ENCODE assay signal across 15 mouse cellular contexts in genomic region chr2:135915928-135916327, GRCm38 (mm10).
DNase-seq lines count a peak whose midpoint lies in the region; ATAC-seq and TF ChIP-seq lines count a peak whose summit lies in the region.
"Had no signal": no experiment of that assay in that cellular context is flagged by ENCODE, and none has a peak within 500 bp of the region (broad histone marks: within the 10 kb centered on the region; RNA-seq: fewer than 3 reads in every experiment).

No protein-coding gene starts in this region.

- 0 out of 2 replicates have a peak, but pooled peaks have one; percentile 20 for ATAC-seq in hindbrain, embryonic 16.5 days
- no peak for ATAC-seq in hindbrain, postnatal 0 days
- ATAC-seq: forebrain, embryonic 15.5 days; intestine, postnatal 0 days had no signal

- 47% methylated on average over 10 of the region's 10 CpGs for WGBS in hindbrain, embryonic 16.5 days
- 54% methylated on average over 10 of the region's 10 CpGs for WGBS in hindbrain, postnatal 0 days

- no peak for TF ChIP-seq CTCF in hindbrain, postnatal 0 days (IDR thresholded peaks at IDR 0.05; ENCODE audit: low read depth)

- H3K9me3 ChIP-seq in hindbrain, embryonic 16.5 days (ENCODE audit: control insufficient read depth, low read length): no peaks in the 10 kb centered on the region
- no peaks in the 10 kb centered on the region for H3K9me3 ChIP-seq in hindbrain, postnatal 0 days (ENCODE audit: low read length)
- H3K9me3 ChIP-seq: forebrain, embryonic 15.5 days; hindbrain, embryonic 10.5 days; limb, embryonic 12.5 days; liver, embryonic 15.5 days had no signal

- no peaks in the 10 kb centered on the region for H3K36me3 ChIP-seq in hindbrain, embryonic 16.5 days (ENCODE audit: control insufficient read depth, insufficient read depth, low read length)
- H3K36me3 ChIP-seq in hindbrain, postnatal 0 days (ENCODE audit: insufficient read depth, low read length): no peaks in the 10 kb centered on the region
- H3K36me3 ChIP-seq: forebrain, embryonic 15.5 days; hindbrain, embryonic 10.5 days; limb, embryonic 12.5 days; liver, embryonic 15.5 days had no signal

- no peak overlapping the region for H3K9ac ChIP-seq in hindbrain, embryonic 16.5 days (ENCODE audit: low read depth, low read length)
- H3K9ac ChIP-seq in hindbrain, postnatal 0 days (replicated peaks; ENCODE audit: low read length): no peak overlapping the region
- H3K9ac ChIP-seq: forebrain, embryonic 15.5 days; limb, embryonic 12.5 days; liver, embryonic 15.5 days had no signal

- no peaks in the 10 kb centered on the region for H3K27me3 ChIP-seq in hindbrain, embryonic 16.5 days (replicated peaks; ENCODE audit: control insufficient read depth, insufficient read depth, low read length)
- no peaks in the 10 kb centered on the region for H3K27me3 ChIP-seq in hindbrain, postnatal 0 days (ENCODE audit: insufficient read depth, low read length)
- H3K27me3 ChIP-seq: forebrain, embryonic 15.5 days; limb, embryonic 12.5 days; liver, embryonic 15.5 days had no signal

- no peak overlapping the region for H3K4me2 ChIP-seq in hindbrain, embryonic 16.5 days (ENCODE audit: low read length)
- no peak overlapping the region for H3K4me2 ChIP-seq in hindbrain, postnatal 0 days (ENCODE audit: low read depth, low read length)
- H3K4me2 ChIP-seq: forebrain, embryonic 15.5 days; limb, embryonic 12.5 days; liver, embryonic 15.5 days had no signal

- H3K27ac ChIP-seq in hindbrain, embryonic 16.5 days (ENCODE audit: low read depth, low read length): no peak overlapping the region
- no peak overlapping the region for H3K27ac ChIP-seq in hindbrain, postnatal 0 days
- H3K27ac ChIP-seq: forebrain, embryonic 15.5 days; hindbrain, embryonic 10.5 days; limb, embryonic 12.5 days; liver, embryonic 15.5 days had no signal

- peaks cover 2% of the 10 kb centered on the region for H3K4me1 ChIP-seq in hindbrain, embryonic 16.5 days (ENCODE audit: control insufficient read depth, insufficient read depth, low read depth, low read length)
- H3K4me1 ChIP-seq in hindbrain, postnatal 0 days (ENCODE audit: insufficient read depth, low read length): no peaks in the 10 kb centered on the region; the same call in 1 of the 2 replicates
- H3K4me1 ChIP-seq: hindbrain, embryonic 10.5 days; liver, embryonic 15.5 days had no signal

- DNase-seq in cerebellum, postnatal 25 days: peak; percentile 32 to 35
- DNase-seq in cerebellum, adult 11 months: no peak
- no peak for DNase-seq in hindbrain, postnatal 0 days (ENCODE audit: low spot score)
- peak; percentile 13 for DNase-seq in lung, postnatal 36 days
- no peak for DNase-seq in lung, postnatal 14 days
- peak; percentile 11 to 45 for DNase-seq in kidney, postnatal 25 days
- DNase-seq in testis, postnatal 10 days (ENCODE audit: low spot score): no peak
- DNase-seq: B cell, adult 2 months; layer of hippocampus, postnatal 36 days had no signal

- no peak overlapping the region for H3K4me3 ChIP-seq in hindbrain, embryonic 16.5 days (ENCODE audit: low read length)
- no peak overlapping the region for H3K4me3 ChIP-seq in hindbrain, postnatal 0 days (ENCODE audit: low read length)
- H3K4me3 ChIP-seq: forebrain, embryonic 15.5 days; hindbrain, embryonic 10.5 days; limb, embryonic 12.5 days; liver, embryonic 15.5 days had no signal

Comparison
In these comparisons a context has a peak if more than half of its experiments do, and no peak if none do; other contexts are left out.
1. DNase-seq: peak in cerebellum, postnatal 25 days (2 of 2), lung, postnatal 36 days (single experiment) and kidney, postnatal 25 days (2 of 2); none in cerebellum, adult 11 months (single experiment), hindbrain, postnatal 0 days (single experiment), lung, postnatal 14 days (single experiment) and testis, postnatal 10 days (single experiment).